Mouse (Mus musculus) kidney, postnatal 36 days (tissue): Measurements from ENCODE around the gene Ube2ql1.

Experiments
- DNase-seq, 2 experiments: peaks; one replicate each; pipeline ENCODE4 v3.0.0; 2021 to 2022; ENCODE audit warnings: mixed read lengths in 2 of 2

Gene Ube2ql1

GRCm38 (mm10) chr13:69707496-69707895 is 32.2 kb downstream of the Ube2ql1 start:
- no peak for DNase-seq

GRCm38 (mm10) chr13:69706919-69707318 is 32.8 kb downstream of the Ube2ql1 start:
- no peak for DNase-seq

- no peak for DNase-seq
Measured at GRCm38 (mm10) chr13:69703505-69703904, 36.2 kb downstream of the Ube2ql1 start.

- peak; percentile 44 to 49 for DNase-seq
Measured at GRCm38 (mm10) chr13:69701397-69701796, 38.3 kb downstream of the Ube2ql1 start.

- DNase-seq, result peak; percentile 33 to 53
Measured at GRCm38 (mm10) chr13:69700827-69701226, 38.9 kb downstream of the Ube2ql1 start.

- peak; percentile 66 to 89 for DNase-seq
Measured at GRCm38 (mm10) chr13:69696333-69696991, 43.2 kb downstream of the Ube2ql1 start.

GRCm38 (mm10) chr13:69691074-69691473 is 48.6 kb downstream of the Ube2ql1 start:
- peak; percentile 31 to 81 for DNase-seq

GRCm38 (mm10) chr13:69687023-69687422 is 52.7 kb downstream of the Ube2ql1 start:
- peak in 1 of 2 experiments; percentile 40 for DNase-seq

GRCm38 (mm10) chr13:69685406-69685818 is 54.3 kb downstream of the Ube2ql1 start:
- no peak for DNase-seq

- DNase-seq, result no peak
Measured at GRCm38 (mm10) chr13:69673921-69674618, 65.6 kb downstream of the Ube2ql1 start.

GRCm38 (mm10) chr13:69673197-69673920 is 66.3 kb downstream of the Ube2ql1 start:
- DNase-seq, result no peak

- no peak for DNase-seq
Measured at GRCm38 (mm10) chr13:69672565-69672964, 67.1 kb downstream of the Ube2ql1 start.

- no peak for DNase-seq
Measured at GRCm38 (mm10) chr13:69672121-69672520, 67.6 kb downstream of the Ube2ql1 start.

GRCm38 (mm10) chr13:69654508-69654907 is 85.2 kb downstream of the Ube2ql1 start:
- DNase-seq, result no peak
